Mouse (Mus musculus) kidney, embryonic 16.5 days (tissue): ENCODE measurements around the gene Kat2b. TPM values are rescaled to one million over a fixed set of nuclear protein-coding genes. Genes with fewer than 3 reads are reported as not detected.
"Not testable (repeated sequence)": the region's sequence is repeated elsewhere in the genome, so short reads cannot be mapped to it uniquely, and the experiment has no call there.

Experiments
- ATAC-seq: fragments of 200-750 bp; cut with Nextera tagmentation; 2 replicates; pipeline ENCODE4 v1.8.0; 2017; ENCODE audit warnings: moderate TSS enrichment; ENCODE audit not compliant: low FRiP score, low TSS enrichment
- H3K27ac ChIP-seq: fragments of 300-500 bp; sonication (generic); 2 replicates; pipeline ENCODE4 v1.5.1; 2014; ENCODE audit warnings: low read length
- H3K27me3 ChIP-seq: fragments of 300-500 bp; sonication (generic); 2 replicates; pipeline ENCODE4 v1.6.1; 2014; ENCODE audit warnings: low read length, control low read depth, mixed read lengths; ENCODE audit not compliant: insufficient read depth
- H3K36me3 ChIP-seq: fragments of 300-500 bp; sonication (generic); 2 replicates; pipeline ENCODE4 v1.6.1; 2014; ENCODE audit warnings: low read length, control low read depth, mixed read lengths; ENCODE audit not compliant: insufficient read depth
- H3K4me1 ChIP-seq: fragments of 300-500 bp; sonication (generic); 2 replicates; pipeline ENCODE4 v1.6.1; 2014; ENCODE audit warnings: low read length, control low read depth, mixed read lengths; ENCODE audit not compliant: insufficient read depth
- H3K4me2 ChIP-seq: fragments of 300-500 bp; sonication (generic); replicated peaks from 2 replicates; pipeline ENCODE4 v1.6.1; 2014; ENCODE audit warnings: low read depth, low read length
- H3K4me3 ChIP-seq: fragments of 300-500 bp; sonication (generic); 2 replicates; pipeline ENCODE4 v1.5.1; 2014; ENCODE audit warnings: mild to moderate bottlenecking, low read length
- H3K9ac ChIP-seq: fragments of 300-500 bp; sonication (generic); replicated peaks from 2 replicates; pipeline ENCODE4 v1.6.1; 2014; ENCODE audit warnings: low read length
- H3K9me3 ChIP-seq: fragments of 300-500 bp; sonication (generic); 2 replicates; pipeline ENCODE4 v1.6.1; 2016; ENCODE audit warnings: low read length, control low read depth
- WGBS: fragments of 180-500 bp; shearing (Covaris S2); extraction: QIAGEN DNeasy Blood & Tissue Kit; methylation state at CpG from one replicate; pipeline ENCODE4 v1.1.7; 2014; 5-methylcytosine and 5-hydroxymethylcytosine counted together
- polyA plus RNA-seq: library from polyadenylated mRNA; unstranded; fragments of >200 nt; fragmentation: Nextera tagmentation; extraction: Ambion mirVana; gene quantifications from 2 replicates; pipeline ENCODE4 v1.2.1, GENCODE M21; 2015

Gene Kat2b
- polyA plus RNA-seq, 1 experiment from 2014 or later = 3.8 TPM

DNA sequence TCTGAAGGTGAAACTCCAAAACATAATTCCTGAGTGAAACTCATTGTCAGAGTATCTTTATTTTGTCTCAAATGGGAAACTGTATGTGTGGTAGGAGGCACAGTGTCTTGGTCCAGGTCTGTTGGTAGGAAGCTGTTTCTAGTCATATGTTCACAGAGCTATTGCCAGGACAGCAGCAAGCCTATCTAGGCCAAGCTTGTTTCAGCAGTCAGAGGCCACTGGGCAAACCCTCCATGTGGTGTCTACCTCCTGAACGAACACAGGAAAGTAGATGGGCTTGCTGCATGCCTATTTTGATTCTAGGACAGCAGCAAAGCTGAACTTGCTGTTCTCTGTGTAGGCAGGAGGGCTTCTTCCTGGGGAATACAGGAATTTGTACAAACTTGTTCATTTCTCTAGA is 148.5 kb downstream of the Kat2b start:
- not testable (repeated sequence) for H3K9me3 ChIP-seq, H3K36me3 ChIP-seq, H3K4me1 ChIP-seq, H3K4me3 ChIP-seq, H3K27ac ChIP-seq, H3K4me2 ChIP-seq, ATAC-seq, H3K9ac ChIP-seq, H3K27me3 ChIP-seq
- WGBS = 73% methylated on average over 1 of the region's 1 CpGs

DNA sequence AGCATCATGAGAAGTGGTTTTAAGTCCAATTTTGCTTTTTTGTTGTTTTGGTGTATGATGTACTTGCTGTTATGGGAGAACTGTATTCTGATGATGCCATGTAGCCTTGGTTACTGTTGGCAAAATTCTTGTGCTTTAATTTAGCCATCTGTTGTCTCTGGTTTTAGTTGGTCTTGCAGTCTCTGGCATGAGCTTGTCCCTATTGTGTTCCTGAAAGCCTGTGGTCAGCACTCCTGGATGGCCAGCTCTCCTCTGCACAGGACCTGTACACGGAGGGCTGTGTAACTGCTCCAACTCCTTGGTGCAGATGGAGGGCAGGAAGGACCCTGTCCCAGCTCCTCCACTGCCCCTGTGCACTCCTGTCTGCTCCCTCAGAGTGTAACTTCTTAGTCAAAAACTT is 151.8 kb downstream of the Kat2b start:
- H3K27me3 ChIP-seq = no peaks in the 10 kb centered on the region
- no peaks in the 10 kb centered on the region for H3K4me1 ChIP-seq
- no peak for ATAC-seq
- no peaks in the 10 kb centered on the region for H3K9me3 ChIP-seq
- H3K4me3 ChIP-seq = no peak overlapping the region
- H3K27ac ChIP-seq = no peak overlapping the region
- 54% methylated on average over 1 of the region's 1 CpGs for WGBS
- H3K36me3 ChIP-seq = no peaks in the 10 kb centered on the region
- no peak overlapping the region for H3K4me2 ChIP-seq
- no peak overlapping the region for H3K9ac ChIP-seq

DNA sequence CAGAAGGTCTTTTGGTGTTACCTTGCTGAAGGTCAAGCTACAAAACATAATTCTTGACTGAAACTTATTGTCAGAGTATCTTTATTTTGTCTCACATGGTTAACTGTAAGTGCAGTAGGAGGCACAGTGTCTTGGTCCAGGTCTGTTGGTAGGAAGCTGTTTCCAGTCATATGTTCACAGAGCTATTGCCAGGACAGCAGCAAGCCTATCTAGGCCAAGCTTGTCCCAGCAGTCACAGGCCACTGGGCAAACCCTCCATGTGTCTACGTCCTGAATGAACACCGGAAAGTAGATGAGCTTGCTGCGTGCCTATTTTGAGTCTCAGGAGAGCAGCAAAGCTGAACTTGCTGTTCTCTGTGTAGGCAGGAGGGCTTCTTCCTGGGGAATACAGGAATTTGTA is 152.3 kb downstream of the Kat2b start:
- not testable (repeated sequence) for H3K9me3 ChIP-seq, H3K36me3 ChIP-seq, H3K27ac ChIP-seq, H3K4me3 ChIP-seq, H3K4me2 ChIP-seq, H3K9ac ChIP-seq, ATAC-seq, H3K4me1 ChIP-seq, H3K27me3 ChIP-seq
- 90% methylated on average over 3 of the region's 3 CpGs for WGBS

Other genes starting within 250 kb of the Kat2b start
- 0.31 and 0.39 TPM in 2 replicates for gene Efhb, start 103.5 kb upstream of the Kat2b start, polyA plus RNA-seq
- gene Rab5a, start 87.6 kb upstream of the Kat2b start, polyA plus RNA-seq = 69.8 and 75.4 TPM in 2 replicates
- gene Pp2d1, start 27.4 kb upstream of the Kat2b start, polyA plus RNA-seq = 0.30 and 0.37 TPM in 2 replicates
- gene Sgo1, start 122.5 kb downstream of the Kat2b start, polyA plus RNA-seq = 32.2 and 33.8 TPM in 2 replicates